Mouse (Mus musculus) MEL (cell line): ENCODE measurements around the gene Vwa8. TPM values are rescaled to one million over a fixed set of nuclear protein-coding genes. Genes with fewer than 3 reads are reported as not detected.

Source experiments
- DNase-seq: peaks from one replicate; pipeline ENCODE4 v3.0.0; 2011; ENCODE audit warnings: low read depth, low spot score
- H3K27ac ChIP-seq: 2 replicates; pipeline ENCODE4 v1.5.1; 2012; ENCODE audit warnings: low read depth, mild to moderate bottlenecking, control low read depth, low read length, moderate library complexity; ENCODE audit not compliant: control insufficient read depth
- H3K27me3 ChIP-seq, 2 experiments: fragments of 150-350 bp in 1 of 2; sonication (generic) in 1 of 2; 2 replicates each; pipeline ENCODE4 v1.6.1; 2012; ENCODE audit warnings: low read length in 2 of 2, mild to moderate bottlenecking in 2 of 2, improper control_type of control experiment in 1 of 2, moderate library complexity in 1 of 2; ENCODE audit not compliant: insufficient read depth in 2 of 2, control insufficient read depth in 1 of 2
- H3K36me3 ChIP-seq, 2 experiments: 2 replicates each; pipeline ENCODE4 v1.6.1; 2012 to 2014; ENCODE audit warnings: low read length in 2 of 2, improper control_type of control experiment in 1 of 2, inconsistent platforms in 1 of 2, mild to moderate bottlenecking in 1 of 2; ENCODE audit not compliant: insufficient read depth in 2 of 2, control insufficient read depth in 1 of 2
- H3K4me1 ChIP-seq, 2 experiments: fragments of 150-350 bp in 1 of 2; sonication (generic) in 1 of 2; 2 replicates each; pipeline ENCODE4 v1.6.1; 2012; ENCODE audit warnings: low read length in 2 of 2, improper control_type of control experiment in 1 of 2, mild to moderate bottlenecking in 1 of 2; ENCODE audit not compliant: insufficient read depth in 2 of 2, control insufficient read depth in 1 of 2
- H3K4me3 ChIP-seq, 2 experiments: fragments of 150-350 bp in 1 of 2; sonication (generic) in 1 of 2; 2 replicates each; pipeline ENCODE4 v1.5.1; 2012; ENCODE audit warnings: low read depth in 2 of 2, low read length in 2 of 2, mild to moderate bottlenecking in 2 of 2, moderate library complexity in 2 of 2, control low read depth in 1 of 2, improper control_type of control experiment in 1 of 2; ENCODE audit not compliant: control insufficient read depth in 1 of 2, insufficient read depth in 1 of 2
- H3K79me2 ChIP-seq: 2 replicates; pipeline ENCODE4 v1.6.1; 2012; ENCODE audit warnings: mild to moderate bottlenecking, low read length, moderate library complexity; ENCODE audit not compliant: control insufficient read depth, poor library complexity, insufficient read depth
- H3K9ac ChIP-seq: 2 replicates; pipeline ENCODE4 v1.6.1; 2012; ENCODE audit warnings: low read depth, mild to moderate bottlenecking, control low read depth, low read length, moderate library complexity; ENCODE audit not compliant: control insufficient read depth, poor library complexity, severe bottlenecking
- H3K9me3 ChIP-seq: fragments of 150-350 bp; sonication (generic); replicated peaks from 2 replicates; pipeline ENCODE4 v1.6.1; 2012; ENCODE audit warnings: mild to moderate bottlenecking, low read length, improper control_type of control experiment, moderate library complexity; ENCODE audit not compliant: insufficient read depth
- EP300 ChIP-seq, 2 experiments: IDR thresholded peaks; 2 replicates each; pipeline ENCODE4 v1.6.1; 2011; ENCODE audit warnings: improper control_type of control experiment in 2 of 2, low read length in 2 of 2, low read depth in 1 of 2, mild to moderate bottlenecking in 1 of 2
- ETS1 ChIP-seq: IDR thresholded peaks from 2 replicates; pipeline ENCODE4 v1.6.1; 2012; ENCODE audit warnings: low read depth, mild to moderate bottlenecking, inconsistent platforms, low read length, improper control_type of control experiment, moderate library complexity
- HCFC1 ChIP-seq: IDR thresholded peaks from 2 replicates; pipeline ENCODE4 v1.6.1; 2012; ENCODE audit warnings: low read depth, mild to moderate bottlenecking, inconsistent platforms, low read length, improper control_type of control experiment, moderate library complexity
- JUND ChIP-seq: IDR thresholded peaks from 2 replicates; pipeline ENCODE4 v1.6.1; 2011; ENCODE audit warnings: low read depth, mild to moderate bottlenecking, improper control_type of control experiment, low read length
- MAZ ChIP-seq: IDR thresholded peaks from 2 replicates; pipeline ENCODE4 v1.6.1; 2012; ENCODE audit warnings: low read depth, mild to moderate bottlenecking, inconsistent platforms, low read length, improper control_type of control experiment
- MEF2A ChIP-seq: IDR thresholded peaks from 2 replicates; pipeline ENCODE4 v1.6.1; 2014; ENCODE audit warnings: low read depth, mild to moderate bottlenecking, inconsistent platforms, low read length, improper control_type of control experiment; ENCODE audit not compliant: poor library complexity, insufficient replicate concordance, severe bottlenecking; ENCODE audit errors: extremely low read depth
- NELFE ChIP-seq: IDR thresholded peaks from 2 replicates; pipeline ENCODE4 v1.6.1; 2011; ENCODE audit warnings: low read depth, low read length, improper control_type of control experiment
- POLR2A ChIP-seq, 2 experiments: IDR thresholded peaks; 2 replicates each; pipeline ENCODE4 v1.6.1; 2011 to 2012; ENCODE audit warnings: low read length in 2 of 2, mild to moderate bottlenecking in 2 of 2, control low read depth in 1 of 2, improper control_type of control experiment in 1 of 2, low read depth in 1 of 2, moderate library complexity in 1 of 2; ENCODE audit not compliant: control insufficient read depth in 1 of 2, insufficient read depth in 1 of 2, poor library complexity in 1 of 2
- POLR2AphosphoS2 ChIP-seq: IDR thresholded peaks from 2 replicates; pipeline ENCODE4 v1.6.1; 2011; ENCODE audit warnings: low read length, improper control_type of control experiment
- POLR2AphosphoS5 ChIP-seq: IDR thresholded peaks from 2 replicates; pipeline ENCODE4 v1.6.1; 2012; ENCODE audit warnings: low read depth, borderline replicate concordance, mild to moderate bottlenecking, inconsistent platforms, low read length, moderate library complexity, mixed read lengths
- UBTF ChIP-seq: IDR thresholded peaks from 2 replicates; pipeline ENCODE4 v1.6.1; 2012; ENCODE audit warnings: low read depth, mild to moderate bottlenecking, inconsistent platforms, low read length, improper control_type of control experiment, moderate library complexity, borderline replicate concordance; ENCODE audit not compliant: insufficient read depth
- ZKSCAN1 ChIP-seq: IDR thresholded peaks from 2 replicates; pipeline ENCODE4 v1.6.1; 2012; ENCODE audit warnings: low read depth, mild to moderate bottlenecking, inconsistent platforms, low read length, improper control_type of control experiment, moderate library complexity
- polyA plus RNA-seq, 2 experiments: library from polyadenylated mRNA; stranded (reverse) in 1 of 2; unstranded in 1 of 2; fragments of >175 nt in 1 of 2; fragments of >200 nt in 1 of 2; gene quantifications; 2 replicates each; pipeline versions ENCODE4 v1.2.1 to v1.2.4; 2012; ENCODE audit warnings: low replicate concordance in 2 of 2, low read depth in 1 of 2; ENCODE audit not compliant: insufficient read length in 2 of 2, insufficient read depth in 1 of 2, missing spikeins in 1 of 2
- total RNA-seq: library from RNA; depleted of rRNA; stranded (reverse); fragments of 300-350 nt; gene quantifications from 2 replicates; pipeline ENCODE4 v1.2.3, GENCODE M21; 2012

Vwa8 gene
- total and polyA plus RNA-seq, 3 experiments, result 12.4 to 19.6 TPM; not detected in 1

- Histone ChIP-seq H3K9ac (no peak overlapping the region), H3K4me3 (no peak overlapping the region)
- TF ChIP-seq POLR2AphosphoS2 (no peak), POLR2A (IDR thresholded peaks at IDR 0.05; ENCODE audit: control insufficient read depth in 1 of 2, insufficient read depth in 1 of 2, low read depth in 1 of 2, low read length in 2 of 2, poor library complexity in 1 of 2) (no peak), MAZ (no peak), EP300 (IDR thresholded peaks at IDR 0.05; ENCODE audit: low read depth in 1 of 2, low read length in 2 of 2) (no peak), ETS1 (no peak), NELFE (no peak), POLR2AphosphoS5 (no peak), HCFC1 (no peak), ZKSCAN1 (no peak), JUND (no peak), UBTF (no peak)
Observed at GRCm38 (mm10) chr14:79154961-79155360, 306.1 kb downstream of the Vwa8 start.

GRCm38 (mm10) chr14:79156526-79157411, 307.9 kb downstream of the Vwa8 start:
- Histone ChIP-seq H3K4me1 (no peaks in the 10 kb centered on the region), H3K27me3 (no peaks in the 10 kb centered on the region), H3K27ac (no peak overlapping the region), H3K9me3 (no peaks in the 10 kb centered on the region), H3K4me3 (no peak overlapping the region), H3K36me3 (no peaks in the 10 kb centered on the region), H3K79me2 (no peaks in the 10 kb centered on the region), H3K9ac (no peak overlapping the region)
- TF ChIP-seq POLR2A (IDR thresholded peaks at IDR 0.05; ENCODE audit: control insufficient read depth in 1 of 2, insufficient read depth in 1 of 2, low read depth in 1 of 2, low read length in 2 of 2, poor library complexity in 1 of 2) (no peak), MEF2A (no peak)
- DNase-seq, result no peak

More at GRCm38 (mm10) chr14:79154961-79155360, 306.1 kb downstream of the Vwa8 start:
- no peak for DNase-seq
- Histone ChIP-seq H3K79me2 (no peaks in the 10 kb centered on the region), H3K4me1 (no peaks in the 10 kb centered on the region), H3K27me3 (no peaks in the 10 kb centered on the region), H3K36me3 (no peaks in the 10 kb centered on the region), H3K27ac (no peak overlapping the region), H3K9me3 (no peaks in the 10 kb centered on the region)
